Mouse (Mus musculus) kidney, postnatal 0 days (tissue): ENCODE measurements at regions not wholly inside any gene's neighbourhood (a gene's known extent, or its start where the extent isn't known, plus 50 kb on each side); places are given as distances from the start of the nearest gene placed in this dataset.

Experiments used
- ATAC-seq: fragments of 200-750 bp; cut with Nextera tagmentation; replicated peaks from 2 replicates; pipeline ENCODE4 v1.8.0; 2017; ENCODE audit warnings: low read depth, moderate number of reproducible peaks, moderate TSS enrichment, moderate library complexity; ENCODE audit not compliant: low FRiP score
- DNase-seq: peaks from one replicate; pipeline ENCODE4 v3.0.0-alpha.2; 2016; ENCODE audit warnings: low spot score
- H3K27ac ChIP-seq: fragments of 300-500 bp; sonication (generic); 2 replicates; pipeline ENCODE4 v1.5.1; 2014; ENCODE audit warnings: mild to moderate bottlenecking
- H3K27me3 ChIP-seq: fragments of 300-500 bp; sonication (generic); 2 replicates; pipeline ENCODE4 v1.6.1; 2014; ENCODE audit warnings: low read length, mixed read lengths; ENCODE audit not compliant: insufficient read depth
- H3K36me3 ChIP-seq: fragments of 300-500 bp; sonication (generic); 2 replicates; pipeline ENCODE4 v1.6.1; 2014; ENCODE audit warnings: low read length, mixed read lengths; ENCODE audit not compliant: insufficient read depth
- H3K4me1 ChIP-seq: fragments of 300-500 bp; sonication (generic); replicated peaks from 2 replicates; pipeline ENCODE4 v1.6.1; 2014; ENCODE audit warnings: antibody characterized with exemption, low read length, mixed read lengths; ENCODE audit not compliant: insufficient read depth
- H3K4me2 ChIP-seq: fragments of 300-500 bp; sonication (generic); 2 replicates; pipeline ENCODE4 v1.6.1; 2014; ENCODE audit warnings: mild to moderate bottlenecking, low read length, moderate library complexity, mixed read lengths
- H3K4me3 ChIP-seq: fragments of 300-500 bp; sonication (generic); replicated peaks from 2 replicates; pipeline ENCODE4 v1.5.1; 2014; ENCODE audit warnings: low read depth, low read length
- H3K9ac ChIP-seq: fragments of 300-500 bp; sonication (generic); 2 replicates; pipeline ENCODE4 v1.6.1; 2014; ENCODE audit warnings: low read depth, low read length
- H3K9me3 ChIP-seq: fragments of 300-500 bp; sonication (generic); replicated peaks from 2 replicates; pipeline ENCODE4 v1.6.1; 2016; ENCODE audit warnings: low read length, inconsistent platforms, mixed read lengths
- CTCF ChIP-seq: IDR thresholded peaks from 2 replicates; pipeline ENCODE4 v1.5.1; 2016; ENCODE audit warnings: antibody characterized with exemption, low read depth, mild to moderate bottlenecking, moderate library complexity
- WGBS: fragments of 180-500 bp; shearing (Covaris S2); extraction: QIAGEN DNeasy Blood & Tissue Kit; methylation state at CpG from one replicate; pipeline ENCODE4 v1.1.7; 2014; 5-methylcytosine and 5-hydroxymethylcytosine counted together

DNA sequence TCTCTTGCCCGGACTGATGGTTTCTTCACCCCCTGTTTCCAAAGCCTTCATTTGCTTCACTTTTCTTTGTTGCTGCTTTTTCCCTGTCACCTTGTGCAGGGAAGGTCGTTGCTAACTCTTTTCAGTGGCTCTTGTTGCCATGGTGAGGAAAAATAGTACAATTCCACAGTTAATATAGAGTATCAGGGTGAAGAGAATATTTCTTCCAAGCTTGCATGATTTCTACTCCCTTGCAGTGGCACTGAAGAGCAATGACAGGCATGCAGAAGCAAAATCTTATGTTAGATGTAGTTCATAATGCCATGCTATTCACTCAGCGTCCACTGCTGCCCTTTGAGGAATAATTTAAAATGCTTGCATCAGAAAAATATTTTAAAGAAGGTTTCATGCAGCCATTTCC, 262.3 kb upstream of the B430305J03Rik start:
- H3K9ac ChIP-seq: no peak overlapping the region
- H3K9me3 ChIP-seq: no peaks in the 10 kb centered on the region
- no peaks in the 10 kb centered on the region for H3K4me1 ChIP-seq
- H3K4me2 ChIP-seq: no peak overlapping the region
- H3K4me3 ChIP-seq: no peak overlapping the region
- H3K27me3 ChIP-seq: no peaks in the 10 kb centered on the region
- ATAC-seq (no peak), DNase-seq (no peak)
- H3K27ac ChIP-seq: no peak overlapping the region
- no peaks in the 10 kb centered on the region for H3K36me3 ChIP-seq
- WGBS: 62% methylated on average over 3 of the region's 3 CpGs
- no peak for TF ChIP-seq CTCF

DNA sequence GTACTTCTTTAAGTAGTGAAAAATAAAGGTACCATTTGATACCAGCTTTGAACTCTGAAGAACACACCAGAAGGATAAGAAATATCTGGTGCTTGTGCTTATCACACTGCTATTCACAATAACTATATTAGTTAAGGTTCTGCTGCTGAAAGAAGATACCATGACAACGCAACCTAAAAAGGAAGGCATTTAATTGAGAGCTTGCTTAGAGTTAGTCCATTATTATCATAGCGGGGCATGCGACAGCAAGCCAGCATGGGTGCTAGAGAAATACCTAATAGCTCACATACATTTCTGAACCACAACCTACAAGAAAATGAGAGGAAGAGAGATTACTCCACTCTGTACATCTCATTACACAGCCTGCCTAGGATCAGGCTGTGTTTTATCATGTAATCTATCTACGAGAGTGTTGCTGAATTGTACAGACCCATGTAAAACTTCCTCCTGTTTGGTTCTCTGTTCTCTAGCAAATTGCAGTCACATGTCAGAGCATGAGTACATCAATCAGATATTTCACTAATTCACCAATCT, 258.3 kb upstream of the B430305J03Rik start:
- Histone ChIP-seq H3K9ac (no peak overlapping the region), H3K36me3 (no peaks in the 10 kb centered on the region), H3K9me3 (no peaks in the 10 kb centered on the region), H3K27ac (no peak overlapping the region), H3K4me3 (no peak overlapping the region), H3K4me1 (no peaks in the 10 kb centered on the region), H3K4me2 (no peak overlapping the region), H3K27me3 (no peaks in the 10 kb centered on the region)
- WGBS: 93% methylated on average over 4 of the region's 4 CpGs
- DNase-seq: no peak
- TF ChIP-seq CTCF: no peak
- ATAC-seq: no peak

DNA sequence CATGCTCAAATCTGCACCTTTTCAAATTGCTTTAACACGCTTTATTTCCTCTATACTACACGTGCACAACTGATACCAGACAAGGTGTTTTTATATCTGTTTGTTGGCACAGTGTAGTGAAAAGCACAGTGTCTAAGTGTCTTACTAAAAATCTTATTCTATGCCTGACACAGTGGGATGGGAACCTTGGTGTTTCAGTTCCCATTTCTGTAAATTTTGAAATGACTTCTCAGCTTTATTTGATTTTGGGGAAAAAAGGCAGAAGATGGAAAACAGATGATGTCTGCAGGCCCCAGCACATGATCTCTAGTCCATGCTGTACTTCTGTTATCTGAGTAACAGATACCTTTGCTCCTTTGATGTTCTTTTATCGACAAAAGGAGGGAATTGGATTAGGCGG, 239.7 kb upstream of the B430305J03Rik start:
- 81% methylated on average over 4 of the region's 4 CpGs for WGBS

DNA sequence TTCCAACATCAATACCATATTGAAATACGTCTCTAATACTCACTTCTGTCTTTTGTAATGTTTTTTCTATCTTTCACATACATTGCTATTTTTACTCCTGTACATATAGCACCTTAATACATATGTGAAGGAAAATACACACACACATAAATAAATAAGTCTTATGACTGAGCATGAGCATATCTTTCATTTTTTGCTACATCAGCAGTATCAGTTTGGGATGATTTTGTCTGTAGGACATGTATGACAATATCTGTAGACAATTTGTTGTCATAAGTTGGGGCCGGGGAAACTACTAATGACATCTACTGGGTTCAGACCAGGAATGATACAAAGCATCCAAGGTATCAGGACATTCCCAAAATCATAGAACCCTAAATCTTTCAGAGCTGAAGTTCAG, 237.1 kb upstream of the B430305J03Rik start:
- ATAC-seq (no peak), DNase-seq (no peak)
- H3K27ac ChIP-seq: no peak overlapping the region
- H3K4me2 ChIP-seq: no peak overlapping the region
- H3K4me3 ChIP-seq: no peak overlapping the region
- no peaks in the 10 kb centered on the region for H3K36me3 ChIP-seq
- H3K9me3 ChIP-seq: no peaks in the 10 kb centered on the region
- no peaks in the 10 kb centered on the region for H3K4me1 ChIP-seq
- no peak overlapping the region for H3K9ac ChIP-seq
- no peak for TF ChIP-seq CTCF
- 89% methylated on average over 2 of the region's 2 CpGs for WGBS
- no peaks in the 10 kb centered on the region for H3K27me3 ChIP-seq

More for the DNA sequence above, 239.7 kb upstream of the B430305J03Rik start:
- no peak overlapping the region for H3K4me2 ChIP-seq
- DNase-seq (no peak), ATAC-seq (no peak)
- no peak overlapping the region for H3K4me3 ChIP-seq
- H3K9ac ChIP-seq: no peak overlapping the region
- H3K9me3 ChIP-seq: no peaks in the 10 kb centered on the region
- no peaks in the 10 kb centered on the region for H3K36me3 ChIP-seq
- H3K4me1 ChIP-seq: no peaks in the 10 kb centered on the region
- no peak for TF ChIP-seq CTCF
- H3K27me3 ChIP-seq: no peaks in the 10 kb centered on the region
- H3K27ac ChIP-seq: no peak overlapping the region

DNA sequence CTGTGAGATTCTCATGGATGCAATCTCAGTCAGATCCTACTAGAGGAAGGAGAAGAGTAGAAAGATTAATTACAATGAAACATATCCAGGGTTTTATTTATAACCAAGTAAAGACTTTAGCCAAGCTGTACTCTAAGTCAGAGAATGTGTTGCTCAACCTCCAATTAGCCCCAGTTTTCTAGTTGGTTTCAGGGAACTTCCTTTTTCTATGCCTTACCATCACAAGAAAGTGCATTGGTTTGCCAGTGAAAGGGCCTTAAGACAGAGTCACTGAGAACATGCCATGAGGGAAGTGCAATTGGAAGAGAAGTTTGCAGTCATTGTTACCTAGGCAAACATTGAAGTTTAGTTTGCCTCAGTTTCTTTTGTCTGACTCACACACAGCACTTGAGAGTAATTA, 229.8 kb upstream of the B430305J03Rik start:
- H3K9me3 ChIP-seq: no peaks in the 10 kb centered on the region
- H3K36me3 ChIP-seq: no peaks in the 10 kb centered on the region
- DNase-seq (no peak), ATAC-seq (no peak)
- H3K27me3 ChIP-seq: no peaks in the 10 kb centered on the region
- H3K4me1 ChIP-seq: no peaks in the 10 kb centered on the region
- no peak overlapping the region for H3K4me3 ChIP-seq
- H3K4me2 ChIP-seq: no peak overlapping the region
- no peak overlapping the region for H3K9ac ChIP-seq
- TF ChIP-seq CTCF: no peak
- H3K27ac ChIP-seq: no peak overlapping the region

DNA sequence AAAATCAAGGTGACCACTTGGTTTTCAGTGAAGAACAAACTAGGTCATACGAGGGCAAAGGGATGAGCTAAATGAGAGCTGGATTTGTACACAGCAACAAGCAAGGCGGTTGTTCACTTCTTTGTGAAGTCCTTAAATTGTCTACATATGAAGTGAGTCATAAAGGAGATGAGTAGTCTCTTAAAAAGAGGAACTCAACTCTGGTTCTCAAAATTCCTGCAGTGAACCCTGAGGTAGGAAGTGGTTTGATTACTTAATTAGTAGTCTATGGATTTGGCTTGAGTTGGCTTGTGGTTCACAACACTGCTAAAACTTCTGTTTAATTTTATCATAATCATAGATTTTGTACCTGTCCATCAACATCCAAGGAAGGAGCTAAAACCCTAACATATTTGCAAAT, 226.6 kb upstream of the B430305J03Rik start:
- DNase-seq (no peak), ATAC-seq (no peak)
- TF ChIP-seq CTCF: no peak
- H3K9me3 ChIP-seq: no peaks in the 10 kb centered on the region
- H3K36me3 ChIP-seq: no peaks in the 10 kb centered on the region
- no peaks in the 10 kb centered on the region for H3K27me3 ChIP-seq
- WGBS: 92% methylated on average over 2 of the region's 2 CpGs
- H3K9ac ChIP-seq: no peak overlapping the region
- H3K27ac ChIP-seq: no peak overlapping the region
- H3K4me2 ChIP-seq: no peak overlapping the region
- no peak overlapping the region for H3K4me3 ChIP-seq
- no peaks in the 10 kb centered on the region for H3K4me1 ChIP-seq

DNA sequence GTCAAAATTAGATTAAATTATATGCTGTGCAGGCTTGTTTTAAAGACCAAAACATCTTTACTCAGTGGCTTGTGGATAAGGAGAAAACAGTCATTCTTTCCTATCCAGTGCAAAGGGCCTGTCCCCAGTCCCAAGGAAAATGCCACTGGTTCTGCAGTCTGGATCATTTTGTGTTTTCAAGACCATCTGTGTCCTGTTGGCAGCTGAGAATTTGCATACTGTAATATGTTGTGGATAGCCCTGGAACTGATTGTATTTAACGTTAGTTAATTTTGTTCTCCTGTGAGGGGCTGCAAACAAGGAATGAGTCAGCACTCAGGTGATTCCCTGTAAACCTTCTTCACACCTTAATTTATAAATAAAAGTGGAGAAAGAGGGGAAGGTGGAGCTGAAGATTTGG, 217.9 kb upstream of the B430305J03Rik start:
- no peaks in the 10 kb centered on the region for H3K27me3 ChIP-seq
- H3K9ac ChIP-seq: no peak overlapping the region
- H3K4me1 ChIP-seq: no peaks in the 10 kb centered on the region
- 64% methylated on average over 1 of the region's 1 CpGs for WGBS
- no peak overlapping the region for H3K27ac ChIP-seq
- H3K4me2 ChIP-seq: no peak overlapping the region
- H3K4me3 ChIP-seq: no peak overlapping the region
- ATAC-seq (no peak), DNase-seq (no peak)
- TF ChIP-seq CTCF: no peak
- H3K9me3 ChIP-seq: no peaks in the 10 kb centered on the region
- no peaks in the 10 kb centered on the region for H3K36me3 ChIP-seq
